ENCODE assay signal across 23 mouse cellular contexts in genomic region chr2:35448914-35449670, GRCm38 (mm10). TPM values are rescaled to one million over a fixed set of nuclear protein-coding genes. Genes with fewer than 3 reads are reported as not detected.
DNase-seq lines count a peak whose midpoint lies in the region; ATAC-seq and TF ChIP-seq lines count a peak whose summit lies in the region.
"Had no signal": no experiment of that assay in that cellular context is flagged by ENCODE, and none has a peak within 500 bp of the region (broad histone marks: within the 10 kb centered on the region; RNA-seq: fewer than 3 reads in every experiment).

No protein-coding gene starts in this region.

- WGBS in heart, embryonic 10.5 days = 67% methylated on average over 9 of the region's 9 CpGs
- WGBS in liver, embryonic 12.5 days (ENCODE audit: insufficient replicate concordance) = 52% methylated on average over 9 of the region's 9 CpGs
- WGBS in liver, postnatal 0 days (ENCODE audit: insufficient replicate concordance) = 55% methylated on average over 9 of the region's 9 CpGs
- WGBS in limb, embryonic 12.5 days = 82% methylated on average over 9 of the region's 9 CpGs
- WGBS in neural tube, embryonic 15.5 days = 88% methylated on average over 9 of the region's 9 CpGs

- H3K9ac ChIP-seq in liver, embryonic 12.5 days = no peak overlapping the region
- H3K9ac ChIP-seq in liver, postnatal 0 days (replicated peaks) = no peak overlapping the region
- H3K9ac ChIP-seq in limb, embryonic 12.5 days (replicated peaks) = no peak overlapping the region
- no peak overlapping the region for H3K9ac ChIP-seq in neural tube, embryonic 15.5 days (replicated peaks)
- H3K9ac ChIP-seq: heart, embryonic 15.5 days; hindbrain, embryonic 15.5 days had no signal

- no peak overlapping the region for H3K4me3 ChIP-seq in heart, embryonic 10.5 days
- no peak overlapping the region for H3K4me3 ChIP-seq in liver, embryonic 12.5 days
- no peak overlapping the region for H3K4me3 ChIP-seq in liver, postnatal 0 days (ENCODE audit: low read depth, low read length)
- no peak overlapping the region for H3K4me3 ChIP-seq in bone marrow macrophage, adult 2 months (ENCODE audit: insufficient read depth, low read length)
- H3K4me3 ChIP-seq in limb, embryonic 12.5 days (replicated peaks) = no peak overlapping the region
- no peak overlapping the region for H3K4me3 ChIP-seq in neural tube, embryonic 15.5 days (replicated peaks)
- H3K4me3 ChIP-seq: forebrain, embryonic 10.5 days; heart, embryonic 15.5 days; hindbrain, embryonic 15.5 days; midbrain, embryonic 10.5 days had no signal

- peaks cover 82% of the 10 kb centered on the region for H3K4me1 ChIP-seq in heart, embryonic 10.5 days
- H3K4me1 ChIP-seq in liver, embryonic 12.5 days = peaks cover 99% of the 10 kb centered on the region
- peaks cover 63% of the 10 kb centered on the region for H3K4me1 ChIP-seq in liver, postnatal 0 days (ENCODE audit: insufficient read depth)
- peaks cover 89% of the 10 kb centered on the region for H3K4me1 ChIP-seq in bone marrow macrophage, adult 2 months (ENCODE audit: control insufficient read depth, insufficient read depth, low read length)
- peaks cover 43% of the 10 kb centered on the region for H3K4me1 ChIP-seq in limb, embryonic 12.5 days (replicated peaks)
- peaks cover 6% of the 10 kb centered on the region; the same call in 1 of the 2 replicates for H3K4me1 ChIP-seq in neural tube, embryonic 15.5 days

- no peak for TF ChIP-seq POLR2A in bone marrow macrophage, adult 2 months (IDR thresholded peaks at IDR 0.05; ENCODE audit: borderline replicate concordance, low read depth, low read length)

- no peak for ATAC-seq in liver, embryonic 12.5 days
- ATAC-seq in liver, postnatal 0 days = no peak
- no peak for ATAC-seq in limb, embryonic 12.5 days (ENCODE audit: insufficient number of reproducible peaks, insufficient read depth, low FRiP score, low TSS enrichment, low read depth)
- ATAC-seq in neural tube, embryonic 15.5 days (ENCODE audit: low FRiP score) = no peak
- ATAC-seq: lung, postnatal 0 days had no signal

- TF ChIP-seq CTCF in liver, postnatal 0 days (IDR thresholded peaks at IDR 0.05; ENCODE audit: low read depth) = no peak
- no peak for TF ChIP-seq CTCF in bone marrow macrophage, adult 2 months (IDR thresholded peaks at IDR 0.05; ENCODE audit: low read depth, low read length)

- TF ChIP-seq EP300 in liver, postnatal 0 days (IDR thresholded peaks at IDR 0.05; ENCODE audit: low read depth) = no peak

- H3K4me2 ChIP-seq in liver, embryonic 12.5 days = peak overlapping the region; percentile 18; the same call in 1 of the 2 replicates
- no peak overlapping the region for H3K4me2 ChIP-seq in liver, postnatal 0 days (ENCODE audit: low read depth, low read length)
- H3K4me2 ChIP-seq in limb, embryonic 12.5 days = no peak overlapping the region
- H3K4me2 ChIP-seq in neural tube, embryonic 15.5 days = no peak overlapping the region
- H3K4me2 ChIP-seq: heart, embryonic 15.5 days; hindbrain, embryonic 15.5 days had no signal

- no peaks in the 10 kb centered on the region for H3K27me3 ChIP-seq in heart, embryonic 10.5 days (ENCODE audit: insufficient read depth, poor library complexity, severe bottlenecking)
- H3K27me3 ChIP-seq in liver, embryonic 12.5 days (replicated peaks) = no peaks in the 10 kb centered on the region
- H3K27me3 ChIP-seq in liver, postnatal 0 days (ENCODE audit: insufficient read depth, low read length) = no peaks in the 10 kb centered on the region
- peaks cover 23% of the 10 kb centered on the region for H3K27me3 ChIP-seq in limb, embryonic 12.5 days
- no peaks in the 10 kb centered on the region for H3K27me3 ChIP-seq in neural tube, embryonic 15.5 days (replicated peaks)
- H3K27me3 ChIP-seq: heart, embryonic 15.5 days; hindbrain, embryonic 15.5 days had no signal

- H3K36me3 ChIP-seq in heart, embryonic 10.5 days = peaks cover 4% of the 10 kb centered on the region; the same call in 1 of the 2 replicates
- peaks cover 11% of the 10 kb centered on the region; the same call in 1 of the 2 replicates for H3K36me3 ChIP-seq in liver, embryonic 12.5 days
- 0 out of 2 replicates have a peak, but pooled peaks cover 5% of the 10 kb centered on the region for H3K36me3 ChIP-seq in liver, postnatal 0 days (replicated peaks; ENCODE audit: insufficient read depth, low read length)
- H3K36me3 ChIP-seq in limb, embryonic 12.5 days = no peaks in the 10 kb centered on the region
- H3K36me3 ChIP-seq in neural tube, embryonic 15.5 days = no peaks in the 10 kb centered on the region
- H3K36me3 ChIP-seq: forebrain, embryonic 10.5 days; heart, embryonic 15.5 days; hindbrain, embryonic 15.5 days; midbrain, embryonic 10.5 days had no signal

- H3K9me3 ChIP-seq in heart, embryonic 10.5 days = no peaks in the 10 kb centered on the region
- no peaks in the 10 kb centered on the region for H3K9me3 ChIP-seq in liver, embryonic 12.5 days (replicated peaks)
- no peaks in the 10 kb centered on the region for H3K9me3 ChIP-seq in liver, postnatal 0 days (ENCODE audit: low read length)
- H3K9me3 ChIP-seq in limb, embryonic 12.5 days = no peaks in the 10 kb centered on the region
- no peaks in the 10 kb centered on the region for H3K9me3 ChIP-seq in neural tube, embryonic 15.5 days (replicated peaks)
- H3K9me3 ChIP-seq: forebrain, embryonic 10.5 days; heart, embryonic 15.5 days; hindbrain, embryonic 15.5 days; midbrain, embryonic 10.5 days had no signal

- DNase-seq in heart, embryonic 10.5 days (ENCODE audit: low spot score) = peak; percentile 57
- no peak for DNase-seq in heart, postnatal 4 days
- DNase-seq in liver, postnatal 0 days = no peak
- DNase-seq in right cerebral cortex, postnatal 4 days = no peak
- DNase-seq: adrenal gland, postnatal 14 days; cerebellum, adult 2 months; gastrocnemius, postnatal 14 days; kidney, adult 11 months had no signal

- H3K27ac ChIP-seq in heart, embryonic 10.5 days = peak overlapping the region; percentile 64
- H3K27ac ChIP-seq in liver, embryonic 12.5 days = peak overlapping the region; percentile 61
- H3K27ac ChIP-seq in liver, postnatal 0 days (ENCODE audit: low read depth) = no peak overlapping the region
- peak overlapping the region; percentile 94 for H3K27ac ChIP-seq in bone marrow macrophage, adult 2 months (ENCODE audit: insufficient read depth, low read depth, low read length)
- H3K27ac ChIP-seq in limb, embryonic 12.5 days = peak overlapping the region; percentile 66
- H3K27ac ChIP-seq in neural tube, embryonic 15.5 days (replicated peaks) = no peak overlapping the region
- H3K27ac ChIP-seq: forebrain, embryonic 10.5 days; hindbrain, embryonic 15.5 days had no signal

RNA-seq across cellular contexts. Expression of gene Ggta1, which starts 13.9 kb away (rescaled TPM):
- polyA plus RNA-seq in heart, embryonic 10.5 days (2016; fragmentation: Nextera tagmentation; extraction: Ambion mirVana) = 30.4 and 51.3 TPM in 2 replicates
- total RNA-seq in heart, postnatal 4 days (2021) = 10 to 100 TPM; 21.5 to 22.3 TPM
- polyA plus RNA-seq in liver, embryonic 12.5 days (2016; fragmentation: Nextera tagmentation; extraction: Ambion mirVana) = 12.7 and 13.0 TPM in 2 replicates
- polyA plus RNA-seq in liver, postnatal 0 days (2015; fragmentation: Nextera tagmentation; extraction: Ambion mirVana) = 5.2 and 6.2 TPM in 2 replicates
- polyA plus RNA-seq in bone marrow macrophage, adult 2 months (2012; ENCODE audit: insufficient read depth, insufficient read length, missing spikeins) = 67.5 and 83.4 TPM in 2 replicates
- 7.8 and 8.8 TPM in 2 replicates for polyA plus RNA-seq in limb, embryonic 12.5 days (2016; fragmentation: Nextera tagmentation; extraction: Ambion mirVana)
- 7.4 and 14.2 TPM in 2 replicates for polyA plus RNA-seq in neural tube, embryonic 15.5 days (2015; fragmentation: Nextera tagmentation; extraction: Ambion mirVana)

RNA-seq across cellular contexts. Expression of gene 4930402F06Rik, which starts 52.1 kb away (rescaled TPM):
- not detected in 2 replicates for polyA plus RNA-seq in heart, embryonic 10.5 days (2016; fragmentation: Nextera tagmentation; extraction: Ambion mirVana)
- total RNA-seq in heart, postnatal 4 days (2021) = not detected
- not detected in 2 replicates for polyA plus RNA-seq in liver, embryonic 12.5 days (2016; fragmentation: Nextera tagmentation; extraction: Ambion mirVana)
- not detected in 2 replicates for polyA plus RNA-seq in liver, postnatal 0 days (2015; fragmentation: Nextera tagmentation; extraction: Ambion mirVana)
- polyA plus RNA-seq in bone marrow macrophage, adult 2 months (2012; ENCODE audit: insufficient read depth, insufficient read length, missing spikeins) = not detected in 2 replicates
- polyA plus RNA-seq in limb, embryonic 12.5 days (2016; fragmentation: Nextera tagmentation; extraction: Ambion mirVana) = not detected in 2 replicates
- not detected in 2 replicates for polyA plus RNA-seq in neural tube, embryonic 15.5 days (2015; fragmentation: Nextera tagmentation; extraction: Ambion mirVana)
- total RNA-seq: adrenal gland, postnatal 14 days; common myeloid progenitor, adult 5-6 weeks; gastrocnemius, postnatal 14 days; layer of hippocampus, postnatal 10 days had no signal
- polyA plus RNA-seq: cerebellum, adult 2 months; embryonic facial prominence, embryonic 14.5 days; forebrain, embryonic 10.5 days; frontal cortex, adult 2 months; heart, embryonic 15.5 days; hindbrain, embryonic 15.5 days; limb, embryonic 14.5 days; lung, postnatal 0 days; midbrain, embryonic 10.5 days; neural tube, embryonic 14.5 days had no signal

Comparison
In these comparisons a context has a peak if more than half of its experiments do, and no peak if none do; other contexts are left out.
1. H3K27ac ChIP-seq: peak in heart, embryonic 10.5 days (single experiment), liver, embryonic 12.5 days (single experiment), bone marrow macrophage, adult 2 months (single experiment) and limb, embryonic 12.5 days (single experiment); none in liver, postnatal 0 days (single experiment) and neural tube, embryonic 15.5 days (single experiment).